Mouse (Mus musculus): Measurements from ENCODE around the gene Elac2.

DNA sequence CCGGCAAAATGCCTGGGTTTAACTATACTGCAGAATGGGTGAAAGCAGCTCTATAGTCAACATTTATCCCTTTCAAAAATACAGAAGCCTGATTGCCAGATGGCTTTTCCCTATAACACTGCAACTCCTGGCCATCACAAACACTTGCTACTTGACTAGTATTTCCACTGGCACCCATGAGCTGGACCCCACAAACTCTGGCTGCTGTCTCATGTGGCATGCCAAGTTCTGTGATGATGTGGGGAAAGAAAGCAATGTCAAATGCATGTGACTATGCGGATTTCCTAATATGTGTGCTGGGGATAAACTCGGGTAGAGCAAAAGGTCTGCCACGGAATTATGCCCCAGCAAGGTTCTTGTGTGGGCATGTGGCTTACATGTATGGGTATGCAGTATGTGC lies 27.2 kb downstream of the Elac2 start:
- TF ChIP-seq CTCF (IDR thresholded peaks at IDR 0.05; ENCODE audit: control insufficient read depth, insufficient read depth, insufficient replicate concordance, low read depth, low read length), result no peak
- TF ChIP-seq POLR2A (IDR thresholded peaks at IDR 0.05; ENCODE audit: control insufficient read depth, low read depth, low read length), result no peak

Data from testis, adult 2 months (tissue).